In the genomic region with DNA sequence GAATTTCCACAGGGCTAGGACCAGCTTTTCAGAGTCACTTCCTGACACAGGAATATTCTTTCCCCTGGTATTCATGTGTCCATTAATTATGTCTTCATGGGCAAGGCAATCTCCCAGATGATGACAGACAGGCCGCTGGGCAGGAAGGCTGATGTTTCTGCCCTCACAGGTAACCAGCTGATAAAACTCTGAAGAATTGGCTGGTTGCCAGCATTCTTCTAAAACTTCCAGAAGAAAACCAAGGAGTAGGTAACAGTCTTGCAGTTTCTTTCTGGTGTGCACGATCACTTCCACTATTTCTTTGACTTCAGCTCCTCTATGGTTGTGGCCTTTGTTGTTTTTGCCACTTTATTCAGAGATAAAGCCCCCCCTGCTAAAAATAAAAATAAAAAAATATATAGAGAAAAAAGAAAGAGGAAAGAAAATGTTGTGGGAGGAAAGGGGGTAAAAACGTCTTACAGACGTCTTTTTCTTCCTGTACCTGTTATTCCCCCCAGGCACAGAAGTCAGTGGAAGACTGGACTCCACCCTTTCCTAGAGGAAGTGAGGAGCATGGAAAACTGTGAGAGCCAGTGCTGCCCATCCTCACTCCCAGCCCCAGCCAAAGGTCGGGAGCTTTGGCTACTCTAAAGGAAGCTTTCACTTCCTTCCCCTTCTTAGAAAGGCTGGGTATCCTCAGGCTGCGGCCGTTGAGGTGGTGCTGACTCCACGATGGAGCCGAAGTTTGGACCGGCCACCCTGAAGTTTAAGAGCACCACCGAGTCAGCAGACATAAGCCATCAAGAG, we compare ENCODE assay signal across 11 mouse cellular contexts.
DNase-seq lines count a peak whose midpoint lies in the region; ATAC-seq and TF ChIP-seq lines count a peak whose summit lies in the region.
"Had no signal": no experiment of that assay in that cellular context is flagged by ENCODE, and none has a peak within 500 bp of the region (broad histone marks: within the 10 kb centered on the region; RNA-seq: fewer than 3 reads in every experiment).

No protein-coding gene starts in this region.

- no peak for ATAC-seq in lung, embryonic 16.5 days (ENCODE audit: low read depth)

- H3K4me1 ChIP-seq in CH12.LX (ENCODE audit: control insufficient read depth in 1 of 2, insufficient read depth in 2 of 2) = peaks cover 47 to 88% of the 10 kb centered on the region in 2 experiments
- peaks cover 46% of the 10 kb centered on the region for H3K4me1 ChIP-seq in heart, embryonic 10.5 days
- peaks cover 40% of the 10 kb centered on the region for H3K4me1 ChIP-seq in lung, embryonic 16.5 days (replicated peaks; ENCODE audit: control insufficient read depth, insufficient read depth, low read length)
- H3K4me1 ChIP-seq in midbrain, embryonic 10.5 days = peaks cover 21% of the 10 kb centered on the region

- peak; percentile 16 for DNase-seq in heart, adult 8-10 months (ENCODE audit: low spot score)
- DNase-seq in heart, postnatal 14 days = no peak
- no peak for DNase-seq in CH12.LX (ENCODE audit: extremely low read depth)
- DNase-seq in heart, embryonic 10.5 days (ENCODE audit: low spot score) = no peak
- no peak for DNase-seq in layer of hippocampus, postnatal 36 days
- DNase-seq in midbrain, embryonic 10.5 days (ENCODE audit: low spot score) = no peak
- no peak for DNase-seq in layer of hippocampus, adult 9-10 months (ENCODE audit: low spot score)
- DNase-seq: cerebellum, postnatal 14 days had no signal

- TF ChIP-seq RAD21 in CH12.LX (IDR thresholded peaks at IDR 0.05; ENCODE audit: low read depth, low read length) = no peak

- H3K9me3 ChIP-seq in CH12.LX (replicated peaks; ENCODE audit: low read length) = peaks cover 3% of the 10 kb centered on the region
- no peaks in the 10 kb centered on the region for H3K9me3 ChIP-seq in heart, embryonic 10.5 days
- H3K9me3 ChIP-seq in lung, embryonic 16.5 days (ENCODE audit: control insufficient read depth, low read length) = no peaks in the 10 kb centered on the region
- no peaks in the 10 kb centered on the region for H3K9me3 ChIP-seq in midbrain, embryonic 10.5 days (replicated peaks)
- H3K9me3 ChIP-seq: limb, embryonic 12.5 days had no signal

- TF ChIP-seq CTCF in CH12.LX (conservative IDR thresholded peaks at IDR 0.05 in 1 of 2, IDR thresholded peaks at IDR 0.05 in 1 of 2; ENCODE audit: low read depth in 2 of 2, low read length in 2 of 2) = no peak

- peak; percentile 52 for TF ChIP-seq EP300 in CH12.LX (IDR thresholded peaks at IDR 0.05; ENCODE audit: low read length)

- intact Hi-C loops in heart, postnatal 14 days (cut with DNase I) = loop anchor here (5.0 kb wide), 1 partner anchor 113 kb away; a partner anchor contains a TSS

- peak overlapping the region; percentile 83 for H3K27ac ChIP-seq in CH12.LX (ENCODE audit: insufficient read depth, low read depth)
- peak overlapping the region; percentile 87; the same call in 1 of the 2 replicates for H3K27ac ChIP-seq in heart, embryonic 10.5 days
- no peak overlapping the region for H3K27ac ChIP-seq in lung, embryonic 16.5 days (ENCODE audit: low read length)
- H3K27ac ChIP-seq in midbrain, embryonic 10.5 days (replicated peaks) = no peak overlapping the region
- H3K27ac ChIP-seq: layer of hippocampus, adult 2 months had no signal

- H3K79me2 ChIP-seq in CH12.LX (replicated peaks; ENCODE audit: control insufficient read depth, extremely low read depth, insufficient read depth, poor library complexity, severe bottlenecking) = 0 out of 2 replicates have a peak, but pooled peaks cover 2% of the 10 kb centered on the region

- WGBS in heart, embryonic 10.5 days = 55% methylated on average over 11 of the region's 11 CpGs
- 55% methylated on average over 11 of the region's 11 CpGs for WGBS in lung, embryonic 16.5 days
- WGBS in midbrain, embryonic 10.5 days = 89% methylated on average over 11 of the region's 11 CpGs

- peak overlapping the region in 1 of 3 experiments; percentile 17 for H3K4me3 ChIP-seq in CH12.LX (replicated peaks in 1 of 3; ENCODE audit: low read depth in 2 of 3, low read length in 2 of 3, poor library complexity in 1 of 3)
- no peak overlapping the region for H3K4me3 ChIP-seq in heart, embryonic 10.5 days
- H3K4me3 ChIP-seq in lung, embryonic 16.5 days (ENCODE audit: low read length) = no peak overlapping the region
- H3K4me3 ChIP-seq in midbrain, embryonic 10.5 days = no peak overlapping the region
- H3K4me3 ChIP-seq: layer of hippocampus, adult 2 months; limb, embryonic 12.5 days had no signal

- dilution Hi-C loops in CH12.LX (cut with MboI; ENCODE audit: extremely low pct_ligation_motif_present, extremely low pct_unique_long_range_greater_than_20kb, low sequenced_read_pairs) = no loop called here

- H3K4me2 ChIP-seq in CH12.LX (ENCODE audit: insufficient read depth, low read depth, poor library complexity, severe bottlenecking) = peak overlapping the region; percentile 0
- peak overlapping the region; percentile 21 for H3K4me2 ChIP-seq in lung, embryonic 16.5 days (ENCODE audit: low read depth, low read length)
- H3K4me2 ChIP-seq: limb, embryonic 12.5 days had no signal

- H3K36me3 ChIP-seq in CH12.LX (replicated peaks in 1 of 2; ENCODE audit: control insufficient read depth in 1 of 2, insufficient read depth in 1 of 2, low read length in 1 of 2) = peaks cover 9 to 14% of the 10 kb centered on the region in 2 experiments
- peaks cover 9% of the 10 kb centered on the region for H3K36me3 ChIP-seq in heart, embryonic 10.5 days
- no peaks in the 10 kb centered on the region; the same call in 1 of the 2 replicates for H3K36me3 ChIP-seq in lung, embryonic 16.5 days (ENCODE audit: control insufficient read depth, insufficient read depth, low read length)
- peaks cover 10% of the 10 kb centered on the region; the same call in 1 of the 2 replicates for H3K36me3 ChIP-seq in midbrain, embryonic 10.5 days

- no peak for TF ChIP-seq POLR2A in CH12.LX (IDR thresholded peaks at IDR 0.05; ENCODE audit: low read depth, low read length)

- peak overlapping the region; percentile 55 for H3K9ac ChIP-seq in CH12.LX (ENCODE audit: insufficient read depth, low read depth)
- H3K9ac ChIP-seq in lung, embryonic 16.5 days (ENCODE audit: low read length) = no peak overlapping the region
- H3K9ac ChIP-seq: limb, embryonic 12.5 days had no signal

- in situ Hi-C loops in CH12.LX (cut with MboI; ENCODE audit: low pct_ligation_motif_present, low pct_unique_long_range_greater_than_20kb, low sequenced_read_pairs) = no loop called here

- H3K27me3 ChIP-seq in CH12.LX (replicated peaks) = no peaks in the 10 kb centered on the region
- H3K27me3 ChIP-seq in heart, embryonic 10.5 days (ENCODE audit: insufficient read depth, poor library complexity, severe bottlenecking) = no peaks in the 10 kb centered on the region
- no peaks in the 10 kb centered on the region for H3K27me3 ChIP-seq in lung, embryonic 16.5 days (ENCODE audit: control insufficient read depth, insufficient read depth, low read depth, low read length)
- no peaks in the 10 kb centered on the region for H3K27me3 ChIP-seq in midbrain, embryonic 10.5 days (ENCODE audit: low read depth, poor library complexity, severe bottlenecking)

TF ChIP-seq in CH12.LX, 34 proteins besides CTCF, POLR2A, EP300 and RAD21:
- 0 out of 2 replicates have a peak, but pooled peaks have one; percentile 11 for TF ChIP-seq IRF4 (IDR thresholded peaks at IDR 0.05; ENCODE audit: low read depth, low read length)
- no peak for TF ChIP-seq MEF2A (IDR thresholded peaks at IDR 0.05; ENCODE audit: borderline replicate concordance, low read depth, low read length)
- no peak for TF ChIP-seq MAFK (IDR thresholded peaks at IDR 0.05; ENCODE audit: insufficient replicate concordance, low read length)
- TF ChIP-seq TBP (conservative IDR thresholded peaks at IDR 0.05; ENCODE audit: low read depth, low read length) = no peak
- no peak for TF ChIP-seq HCFC1 (IDR thresholded peaks at IDR 0.05; ENCODE audit: low read depth, low read length)
- TF ChIP-seq JUND (conservative IDR thresholded peaks at IDR 0.05; ENCODE audit: low read depth, low read length) = no peak
- TF ChIP-seq USF1 (IDR thresholded peaks at IDR 0.05; ENCODE audit: low read depth, low read length) = no peak
- peak; percentile 11; the same call in 1 of the 2 replicates for TF ChIP-seq TCF12 (IDR thresholded peaks at IDR 0.05; ENCODE audit: low read depth, low read length)
- TF ChIP-seq ELF1 (IDR thresholded peaks at IDR 0.05; ENCODE audit: low read depth, low read length) = 0 out of 2 replicates have a peak, but pooled peaks have one; percentile 24
- no peak for TF ChIP-seq USF2 (conservative IDR thresholded peaks at IDR 0.05; ENCODE audit: low read depth, low read length)
- TF ChIP-seq GABPA (IDR thresholded peaks at IDR 0.05; ENCODE audit: insufficient replicate concordance, low read depth, low read length) = no peak
TF ChIP-seq in CH12.LX: peak in this region for 3.

Comparison
In these comparisons a context has a peak if more than half of its experiments do, and no peak if none do; other contexts are left out.
1. H3K27ac ChIP-seq: peak in CH12.LX (single experiment) and heart, embryonic 10.5 days (single experiment); none in lung, embryonic 16.5 days (single experiment) and midbrain, embryonic 10.5 days (single experiment).